In the genomic region with DNA sequence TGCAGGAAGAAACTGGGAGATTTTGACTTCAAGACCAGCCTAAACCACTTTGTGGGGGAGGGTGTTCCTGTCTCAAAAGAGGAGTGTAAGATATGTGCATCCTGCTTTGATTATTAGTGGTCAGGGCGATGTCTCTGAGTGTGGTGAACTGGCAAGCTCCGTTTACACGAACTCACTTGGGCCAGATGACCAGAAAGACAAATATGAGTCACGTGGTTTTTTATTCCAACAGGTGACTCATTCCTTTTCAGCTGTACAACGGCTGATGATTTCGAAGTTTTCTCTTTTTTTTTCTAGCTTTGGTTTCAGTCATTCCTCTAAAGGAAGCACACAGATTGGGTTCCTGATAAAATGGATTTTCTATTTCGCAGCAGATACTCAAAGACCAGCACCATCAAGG, we compare ENCODE assay signal across 10 mouse cellular contexts. TPM values are rescaled to one million over a fixed set of nuclear protein-coding genes. Genes with fewer than 3 reads are reported as not detected.
DNase-seq lines count a peak whose midpoint lies in the region; ATAC-seq and TF ChIP-seq lines count a peak whose summit lies in the region.
"Had no signal": no experiment of that assay in that cellular context is flagged by ENCODE, and none has a peak within 500 bp of the region (broad histone marks: within the 10 kb centered on the region; RNA-seq: fewer than 3 reads in every experiment).

No protein-coding gene starts in this region.

- H3K4me3 ChIP-seq in heart, embryonic 13.5 days: peak overlapping the region; percentile 38; the same call in 1 of the 2 replicates
- no peak overlapping the region for H3K4me3 ChIP-seq in liver, embryonic 15.5 days (replicated peaks)
- H3K4me3 ChIP-seq in hindbrain, postnatal 0 days (ENCODE audit: low read length): 0 out of 2 replicates have a peak overlapping the region, but pooled peaks have one; percentile 26

- peak overlapping the region; percentile 66 for H3K4me2 ChIP-seq in heart, embryonic 13.5 days
- H3K4me2 ChIP-seq in liver, embryonic 15.5 days: 0 out of 2 replicates have a peak overlapping the region, but pooled peaks have one; percentile 29
- 0 out of 2 replicates have a peak overlapping the region, but pooled peaks have one; percentile 58 for H3K4me2 ChIP-seq in hindbrain, postnatal 0 days (ENCODE audit: low read depth, low read length)

- no peak for TF ChIP-seq CTCF in hindbrain, postnatal 0 days (IDR thresholded peaks at IDR 0.05; ENCODE audit: low read depth)

- H3K9me3 ChIP-seq in heart, embryonic 13.5 days: no peaks in the 10 kb centered on the region
- no peaks in the 10 kb centered on the region for H3K9me3 ChIP-seq in liver, embryonic 15.5 days (replicated peaks)
- no peaks in the 10 kb centered on the region for H3K9me3 ChIP-seq in hindbrain, postnatal 0 days (ENCODE audit: low read length)

- no peaks in the 10 kb centered on the region for H3K27me3 ChIP-seq in heart, embryonic 13.5 days (replicated peaks)
- no peaks in the 10 kb centered on the region for H3K27me3 ChIP-seq in liver, embryonic 15.5 days
- H3K27me3 ChIP-seq in hindbrain, postnatal 0 days (ENCODE audit: insufficient read depth, low read length): no peaks in the 10 kb centered on the region

- 57% methylated on average over 7 of the region's 7 CpGs for WGBS in heart, embryonic 13.5 days
- WGBS in liver, embryonic 15.5 days (ENCODE audit: insufficient replicate concordance): 48% methylated on average over 7 of the region's 7 CpGs
- 82% methylated on average over 7 of the region's 7 CpGs for WGBS in hindbrain, postnatal 0 days

- peaks cover 19% of the 10 kb centered on the region for H3K4me1 ChIP-seq in heart, embryonic 13.5 days
- peaks cover 4% of the 10 kb centered on the region; the same call in 1 of the 2 replicates for H3K4me1 ChIP-seq in liver, embryonic 15.5 days (replicated peaks)
- no peaks in the 10 kb centered on the region for H3K4me1 ChIP-seq in hindbrain, postnatal 0 days (ENCODE audit: insufficient read depth, low read length)

- intact Hi-C loops in heart, postnatal 14 days (cut with DNase I): no loop called here
- intact Hi-C loops in left cerebral cortex, postnatal 10 days (cut with DNase I): no loop called here

- H3K27ac ChIP-seq in heart, embryonic 13.5 days (replicated peaks): no peak overlapping the region
- no peak overlapping the region for H3K27ac ChIP-seq in liver, embryonic 15.5 days (replicated peaks)
- no peak overlapping the region for H3K27ac ChIP-seq in hindbrain, postnatal 0 days

- H3K9ac ChIP-seq in heart, embryonic 13.5 days: no peak overlapping the region
- H3K9ac ChIP-seq in liver, embryonic 15.5 days: no peak overlapping the region
- H3K9ac ChIP-seq in hindbrain, postnatal 0 days (replicated peaks; ENCODE audit: low read length): no peak overlapping the region

- no peaks in the 10 kb centered on the region for H3K36me3 ChIP-seq in heart, embryonic 13.5 days
- H3K36me3 ChIP-seq in liver, embryonic 15.5 days (replicated peaks): peaks cover 7% of the 10 kb centered on the region
- H3K36me3 ChIP-seq in hindbrain, postnatal 0 days (ENCODE audit: insufficient read depth, low read length): no peaks in the 10 kb centered on the region

- no peak for ATAC-seq in heart, embryonic 13.5 days (ENCODE audit: extremely low read depth, insufficient number of reproducible peaks, low FRiP score, low TSS enrichment)
- no peak for ATAC-seq in liver, embryonic 15.5 days (ENCODE audit: insufficient read depth)
- ATAC-seq in hindbrain, postnatal 0 days: no peak

- DNase-seq in heart, postnatal 14 days: no peak
- DNase-seq in liver: no peak
- peak; percentile 43 for DNase-seq in CD4-positive helper T cell, adult 2 months (ENCODE audit: low read depth, low spot score)
- no peak for DNase-seq in hindbrain, postnatal 0 days (ENCODE audit: low spot score)
- DNase-seq in left cerebral cortex, postnatal 10 days (ENCODE audit: extremely low spot score in 1 of 2, low spot score in 2 of 2): no peak
- DNase-seq in urinary bladder, postnatal 14 days (ENCODE audit: low spot score): no peak

RNA-seq across cellular contexts. Expression of gene Mcoln2, which starts 27.7 kb away (rescaled TPM):
- polyA plus RNA-seq in heart, embryonic 13.5 days (2015; fragmentation: Nextera tagmentation; extraction: Ambion mirVana): 0.42 and 0.57 TPM in 2 replicates
- under 1 TPM; 0.12 to 0.29 TPM for total RNA-seq in heart, postnatal 14 days (2021)
- 9.2 and 10.2 TPM in 2 replicates for polyA plus RNA-seq in liver, embryonic 15.5 days (2015; fragmentation: Nextera tagmentation; extraction: Ambion mirVana)
- not detected in 2 replicates for total RNA-seq in hindbrain, postnatal 0 days (2014; rRNA removed)
- polyA plus RNA-seq in hindbrain, postnatal 0 days (2015; fragmentation: Nextera tagmentation; extraction: Ambion mirVana): 0.23 and 0.33 TPM in 2 replicates
- under 1 TPM in 1 of 2 experiments, not detected in 1; 0.60 TPM for total RNA-seq in left cerebral cortex, postnatal 10 days (2021)
- total RNA-seq: layer of hippocampus, adult 2 months had no signal
- polyA plus RNA-seq: cortical plate, adult 2 months had no signal

RNA-seq across cellular contexts. Expression of gene Lpar3, which starts 43.5 kb away (rescaled TPM):
- polyA plus RNA-seq in heart, embryonic 13.5 days (2015; fragmentation: Nextera tagmentation; extraction: Ambion mirVana): 44.7 and 49.7 TPM in 2 replicates
- 1 to 10 TPM; 1.0 to 1.1 TPM for total RNA-seq in heart, postnatal 14 days (2021)
- polyA plus RNA-seq in liver, embryonic 15.5 days (2015; fragmentation: Nextera tagmentation; extraction: Ambion mirVana): 0.03 TPM in 1 of 2 replicates, not detected in the other
- total RNA-seq in hindbrain, postnatal 0 days (2014; rRNA removed): 0.58 and 0.90 TPM in 2 replicates
- polyA plus RNA-seq in hindbrain, postnatal 0 days (2015; fragmentation: Nextera tagmentation; extraction: Ambion mirVana): 0.50 and 0.68 TPM in 2 replicates
- total RNA-seq in left cerebral cortex, postnatal 10 days (2021): under 1 TPM; 0.36 to 0.58 TPM
